23 mouse cellular contexts compared by ENCODE assay signal in the genomic region with DNA sequence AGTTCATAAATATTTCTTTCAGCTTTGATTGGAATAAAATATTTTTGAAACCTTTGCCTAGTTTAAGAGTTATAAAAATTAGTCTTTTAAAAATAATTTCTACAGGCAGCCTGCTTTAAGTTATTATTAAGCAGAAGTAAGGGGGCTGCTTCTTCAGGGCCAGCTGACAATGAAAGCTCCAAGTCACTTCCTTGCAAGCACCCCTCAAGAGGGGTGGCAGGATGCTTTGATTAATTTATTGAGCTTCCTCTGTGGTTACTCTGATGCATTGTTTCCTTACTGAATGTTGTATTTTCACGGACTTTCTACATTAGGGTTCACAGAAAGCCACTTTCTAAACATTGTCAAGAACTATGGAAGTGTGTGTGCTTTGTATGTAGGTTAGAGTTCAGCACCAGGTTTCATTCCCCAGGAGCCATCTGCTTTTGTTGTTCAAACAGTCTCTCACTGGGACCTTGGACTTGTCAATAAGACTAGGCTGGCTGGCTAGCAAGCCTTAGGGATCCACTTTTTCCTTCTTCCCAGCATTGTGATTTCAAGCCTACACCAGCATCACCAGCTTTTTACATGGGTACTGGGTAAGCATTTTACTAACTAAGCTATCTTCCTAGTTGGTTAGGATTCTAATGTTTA. TPM values are rescaled to one million over a fixed set of nuclear protein-coding genes. Genes with fewer than 3 reads are reported as not detected.
DNase-seq lines count a peak whose midpoint lies in the region; ATAC-seq and TF ChIP-seq lines count a peak whose summit lies in the region.
"Had no signal": no experiment of that assay in that cellular context is flagged by ENCODE, and none has a peak within 500 bp of the region (broad histone marks: within the 10 kb centered on the region; RNA-seq: fewer than 3 reads in every experiment).

No protein-coding gene starts in this region.

- TF ChIP-seq CTCF in liver, adult 2 months (IDR thresholded peaks at IDR 0.05; ENCODE audit: low read depth, low read length) = no peak
- no peak for TF ChIP-seq CTCF in forebrain, postnatal 0 days (IDR thresholded peaks at IDR 0.05; ENCODE audit: low read depth)

- ATAC-seq in intestine, embryonic 15.5 days = peak; percentile 49
- ATAC-seq in liver, embryonic 16.5 days (ENCODE audit: low read depth) = peak; percentile 86
- no peak for ATAC-seq in forebrain, postnatal 0 days
- ATAC-seq: CD4-positive, CD25-positive, alpha-beta regulatory T cell, adult 4 months; forebrain, embryonic 16.5 days had no signal

- H3K9me3 ChIP-seq in intestine, embryonic 15.5 days = no peaks in the 10 kb centered on the region
- no peaks in the 10 kb centered on the region for H3K9me3 ChIP-seq in liver, embryonic 16.5 days (replicated peaks; ENCODE audit: control insufficient read depth, low read length)
- H3K9me3 ChIP-seq in forebrain, postnatal 0 days (ENCODE audit: low read length) = no peaks in the 10 kb centered on the region
- H3K9me3 ChIP-seq: embryonic facial prominence, embryonic 12.5 days; forebrain, embryonic 12.5 days; G1E; heart, embryonic 13.5 days had no signal

- WGBS in liver, adult 2 months = 10% methylated on average over 1 of the region's 1 CpGs
- 34% methylated on average over 1 of the region's 1 CpGs for WGBS in intestine, embryonic 15.5 days
- WGBS in liver, embryonic 16.5 days (ENCODE audit: insufficient replicate concordance) = 9% methylated on average over 1 of the region's 1 CpGs
- WGBS in forebrain, postnatal 0 days = 55% methylated on average over 1 of the region's 1 CpGs

- H3K4me2 ChIP-seq in intestine, embryonic 15.5 days (replicated peaks) = no peak overlapping the region
- H3K4me2 ChIP-seq in liver, embryonic 16.5 days (ENCODE audit: low read depth, low read length) = no peak overlapping the region
- no peak overlapping the region for H3K4me2 ChIP-seq in forebrain, postnatal 0 days (ENCODE audit: low read depth)
- H3K4me2 ChIP-seq: embryonic facial prominence, embryonic 12.5 days; forebrain, embryonic 12.5 days; heart, embryonic 13.5 days; hindbrain, embryonic 14.5 days had no signal

- TF ChIP-seq POLR2A in liver, adult 2 months (IDR thresholded peaks at IDR 0.05; ENCODE audit: extremely low read depth, insufficient read depth, low read length) = no peak

- no peaks in the 10 kb centered on the region for H3K79me2 ChIP-seq in liver, adult 2 months (ENCODE audit: control insufficient read depth, insufficient read depth, low read length)

- DNase-seq in liver, adult 2 months (ENCODE audit: extremely low read depth, low read depth, low spot score) = peak; percentile 93
- no peak for DNase-seq in liver
- no peak for DNase-seq in forebrain, postnatal 0 days
- no peak for DNase-seq in spleen, adult 12 weeks (ENCODE audit: low spot score)
- DNase-seq in gastrocnemius, postnatal 14 days = no peak
- DNase-seq: adrenal gland, adult 8-10 months; adrenal gland, postnatal 36 days; B cell, adult 2 months; cerebellum, adult 2 months; cerebellum, postnatal 10 days; embryo, embryonic 11 days; gastrocnemius, postnatal 25 days; heart, adult 11 months; heart, postnatal 36 days had no signal

- no peaks in the 10 kb centered on the region for H3K36me3 ChIP-seq in liver, adult 2 months (ENCODE audit: control insufficient read depth, insufficient read depth, low read length)
- no peaks in the 10 kb centered on the region for H3K36me3 ChIP-seq in intestine, embryonic 15.5 days
- no peaks in the 10 kb centered on the region for H3K36me3 ChIP-seq in liver, embryonic 16.5 days (ENCODE audit: control insufficient read depth, insufficient read depth)
- no peaks in the 10 kb centered on the region for H3K36me3 ChIP-seq in forebrain, postnatal 0 days (ENCODE audit: insufficient read depth)
- H3K36me3 ChIP-seq: embryonic facial prominence, embryonic 12.5 days; forebrain, embryonic 12.5 days; G1E; heart, embryonic 13.5 days had no signal

- no peak overlapping the region for H3K4me3 ChIP-seq in liver, adult 2 months (ENCODE audit: insufficient read depth, low read depth, low read length)
- no peak overlapping the region for H3K4me3 ChIP-seq in intestine, embryonic 15.5 days (replicated peaks)
- H3K4me3 ChIP-seq in liver, embryonic 16.5 days (ENCODE audit: low read depth, low read length) = no peak overlapping the region
- H3K4me3 ChIP-seq in forebrain, postnatal 0 days (ENCODE audit: low read depth, low read length) = no peak overlapping the region
- H3K4me3 ChIP-seq: embryonic facial prominence, embryonic 12.5 days; forebrain, embryonic 12.5 days; heart, embryonic 13.5 days had no signal

- H3K27ac ChIP-seq in liver, adult 2 months (replicated peaks; ENCODE audit: insufficient read depth, low read depth, low read length) = peak overlapping the region; percentile 94
- no peak overlapping the region for H3K27ac ChIP-seq in intestine, embryonic 15.5 days
- no peak overlapping the region for H3K27ac ChIP-seq in liver, embryonic 16.5 days (ENCODE audit: low read length)
- H3K27ac ChIP-seq in forebrain, postnatal 0 days (ENCODE audit: low read depth, low read length) = no peak overlapping the region
- H3K27ac ChIP-seq: embryonic facial prominence, embryonic 12.5 days; forebrain, embryonic 12.5 days; heart, embryonic 13.5 days; hindbrain, embryonic 14.5 days had no signal

- intact Hi-C loops in gastrocnemius, postnatal 14 days (cut with DNase I; ENCODE audit: low total_unique reads) = no loop called here

- H3K4me1 ChIP-seq in liver, adult 2 months (ENCODE audit: control insufficient read depth, insufficient read depth, low read length) = peaks cover 8% of the 10 kb centered on the region
- H3K4me1 ChIP-seq in intestine, embryonic 15.5 days (replicated peaks) = no peaks in the 10 kb centered on the region
- no peaks in the 10 kb centered on the region for H3K4me1 ChIP-seq in liver, embryonic 16.5 days (ENCODE audit: control insufficient read depth, low read depth, low read length)
- no peaks in the 10 kb centered on the region for H3K4me1 ChIP-seq in forebrain, postnatal 0 days (ENCODE audit: insufficient read depth)
- H3K4me1 ChIP-seq: embryonic facial prominence, embryonic 12.5 days; forebrain, embryonic 12.5 days; heart, embryonic 13.5 days had no signal

- no peaks in the 10 kb centered on the region for H3K27me3 ChIP-seq in liver, adult 2 months (ENCODE audit: control insufficient read depth, insufficient read depth, low read length)
- H3K27me3 ChIP-seq in intestine, embryonic 15.5 days (replicated peaks) = no peaks in the 10 kb centered on the region
- no peaks in the 10 kb centered on the region for H3K27me3 ChIP-seq in liver, embryonic 16.5 days (ENCODE audit: control insufficient read depth, insufficient read depth, low read depth, low read length)
- no peaks in the 10 kb centered on the region for H3K27me3 ChIP-seq in forebrain, postnatal 0 days (ENCODE audit: insufficient read depth, low read length)
- H3K27me3 ChIP-seq: embryonic facial prominence, embryonic 12.5 days; forebrain, embryonic 12.5 days; heart, embryonic 13.5 days had no signal

- no peak overlapping the region for H3K9ac ChIP-seq in liver, adult 2 months (ENCODE audit: low read depth, low read length)
- H3K9ac ChIP-seq in intestine, embryonic 15.5 days = no peak overlapping the region
- H3K9ac ChIP-seq in liver, embryonic 16.5 days (ENCODE audit: low read depth, low read length) = no peak overlapping the region
- no peak overlapping the region for H3K9ac ChIP-seq in forebrain, postnatal 0 days
- H3K9ac ChIP-seq: embryonic facial prominence, embryonic 12.5 days; forebrain, embryonic 12.5 days; heart, embryonic 13.5 days; hindbrain, embryonic 14.5 days had no signal

RNA-seq across cellular contexts. Expression of gene Nsun6, which starts 57.1 kb away (rescaled TPM):
- 4.8 and 5.8 TPM in 2 replicates for total RNA-seq in liver, adult 2 months (2014; rRNA removed)
- polyA plus RNA-seq in liver, adult 2 months (2012; rRNA removed) = 0.80 and 1.5 TPM in 2 replicates
- 9.5 and 12.8 TPM in 2 replicates for polyA plus RNA-seq in intestine, embryonic 15.5 days (2015; fragmentation: Nextera tagmentation; extraction: Ambion mirVana)
- polyA plus RNA-seq in liver, embryonic 16.5 days (2015; fragmentation: Nextera tagmentation; extraction: Ambion mirVana) = 3.7 and 4.1 TPM in 2 replicates
- total RNA-seq in forebrain, postnatal 0 days (2014; rRNA removed) = 12.4 and 19.2 TPM in 2 replicates
- 12.4 and 13.7 TPM in 2 replicates for polyA plus RNA-seq in forebrain, postnatal 0 days (2015; fragmentation: Nextera tagmentation; extraction: Ambion mirVana)
- total RNA-seq in gastrocnemius, postnatal 14 days (2021) = 1 to 10 TPM; 3.2 to 4.2 TPM
